Mouse (Mus musculus) liver, embryonic 12.5 days (tissue): ENCODE data around the gene Nes. TPM values are rescaled to one million over a fixed set of nuclear protein-coding genes. Genes with fewer than 3 reads are reported as not detected.

Experiments used
- ATAC-seq: fragments of 200-750 bp; cut with Nextera tagmentation; 2 replicates; pipeline ENCODE4 v1.8.0; 2017; ENCODE audit warnings: moderate number of reproducible peaks, mild to moderate bottlenecking, moderate library complexity
- H3K27ac ChIP-seq: fragments of 300-500 bp; sonication (generic); 2 replicates; pipeline ENCODE4 v1.5.1; 2016; ENCODE audit warnings: mild to moderate bottlenecking
- H3K27me3 ChIP-seq: fragments of 300-500 bp; sonication (generic); replicated peaks from 2 replicates; pipeline ENCODE4 v1.6.1; 2016; ENCODE audit warnings: mild to moderate bottlenecking, moderate library complexity
- H3K36me3 ChIP-seq: fragments of 300-500 bp; sonication (generic); 2 replicates; pipeline ENCODE4 v1.6.1; 2016; ENCODE audit warnings: mild to moderate bottlenecking, moderate library complexity
- H3K4me1 ChIP-seq: fragments of 300-500 bp; sonication (generic); 2 replicates; pipeline ENCODE4 v1.6.1; 2016
- H3K4me2 ChIP-seq: fragments of 300-500 bp; sonication (generic); 2 replicates; pipeline ENCODE4 v1.6.1; 2016; ENCODE audit warnings: mild to moderate bottlenecking, moderate library complexity
- H3K4me3 ChIP-seq: fragments of 300-500 bp; sonication (generic); 2 replicates; pipeline ENCODE4 v1.5.1; 2016; ENCODE audit warnings: mild to moderate bottlenecking, moderate library complexity
- H3K9ac ChIP-seq: fragments of 300-500 bp; sonication (generic); 2 replicates; pipeline ENCODE4 v1.6.1; 2016; ENCODE audit warnings: mild to moderate bottlenecking, moderate library complexity
- H3K9me3 ChIP-seq: fragments of 300-500 bp; sonication (generic); replicated peaks from 2 replicates; pipeline ENCODE4 v1.6.1; 2016; ENCODE audit warnings: mild to moderate bottlenecking, moderate library complexity
- WGBS: fragments of 180-500 bp; shearing (Covaris S2); methylation state at CpG from one replicate; pipeline ENCODE4 v1.1.7; 2016; ENCODE audit not compliant: insufficient replicate concordance; 5-methylcytosine and 5-hydroxymethylcytosine counted together
- polyA plus RNA-seq: library from polyadenylated mRNA; unstranded; fragments of >200 nt; fragmentation: Nextera tagmentation; extraction: Ambion mirVana; gene quantifications from 2 replicates; pipeline ENCODE4 v1.2.1, GENCODE M21; 2016

Nes gene
- polyA plus RNA-seq, 1 experiment from 2014 or later: 7.2 TPM

GRCm38 (mm10) chr3:88002291-88002976 is 31.6 kb downstream of the Nes start:
- Histone ChIP-seq H3K9ac (no peak overlapping the region), H3K27ac (no peak overlapping the region), H3K27me3 (peaks cover 92% of the 10 kb centered on the region), H3K4me3 (no peak overlapping the region), H3K4me1 (peaks cover 8% of the 10 kb centered on the region; the same call in 1 of the 2 replicates), H3K36me3 (no peaks in the 10 kb centered on the region), H3K4me2 (no peak overlapping the region), H3K9me3 (peaks cover 4% of the 10 kb centered on the region)
- ATAC-seq: no peak
- WGBS: 9% methylated on average over 17 of the region's 17 CpGs

- Histone ChIP-seq H3K36me3 (no peaks in the 10 kb centered on the region), H3K27me3 (peaks cover 71% of the 10 kb centered on the region), H3K9ac (no peak overlapping the region), H3K4me3 (no peak overlapping the region), H3K9me3 (peaks cover 4% of the 10 kb centered on the region), H3K4me1 (no peaks in the 10 kb centered on the region), H3K27ac (no peak overlapping the region), H3K4me2 (no peak overlapping the region)
- 60% methylated on average over 18 of the region's 18 CpGs for WGBS
- ATAC-seq: no peak
These were observed 35.2 kb downstream of the Nes start for GRCm38 (mm10) chr3:88005822-88006786.

GRCm38 (mm10) chr3:88010634-88011265 is 39.9 kb downstream of the Nes start:
- no peak overlapping the region for H3K27ac ChIP-seq
- H3K4me3 ChIP-seq: no peak overlapping the region
- WGBS: 4% methylated on average over 6 of the region's 6 CpGs
- no peak for ATAC-seq
- H3K9ac ChIP-seq: no peak overlapping the region
- H3K27me3 ChIP-seq: peaks cover 37% of the 10 kb centered on the region
- H3K4me2 ChIP-seq: no peak overlapping the region
- H3K36me3 ChIP-seq: no peaks in the 10 kb centered on the region
- H3K9me3 ChIP-seq: peaks cover 4% of the 10 kb centered on the region
- H3K4me1 ChIP-seq: no peaks in the 10 kb centered on the region

- Histone ChIP-seq H3K36me3 (no peaks in the 10 kb centered on the region), H3K9me3 (no peaks in the 10 kb centered on the region), H3K4me2 (peak overlapping the region; percentile 93), H3K27me3 (peaks cover 88% of the 10 kb centered on the region), H3K9ac (peak overlapping the region; percentile 35; the same call in 1 of the 2 replicates), H3K4me1 (peaks cover 19% of the 10 kb centered on the region), H3K27ac (no peak overlapping the region), H3K4me3 (peak overlapping the region; percentile 61)
- peak; percentile 86 for ATAC-seq
- 2% methylated on average over 54 of the region's 66 CpGs for WGBS
These were observed 51.7 kb downstream of the Nes start for GRCm38 (mm10) chr3:88022322-88023191.

- peak overlapping the region; percentile 35; the same call in 1 of the 2 replicates for H3K9ac ChIP-seq
- ATAC-seq: peak; percentile 42
- WGBS: 2% methylated on average over 81 of the region's 81 CpGs
These were observed 52.6 kb downstream of the Nes start for GRCm38 (mm10) chr3:88023192-88024074.

GRCm38 (mm10) chr3:88026823-88027222 is 55.9 kb downstream of the Nes start:
- Histone ChIP-seq H3K4me2 (no peak overlapping the region), H3K36me3 (no peaks in the 10 kb centered on the region), H3K4me1 (peaks cover 19% of the 10 kb centered on the region), H3K9ac (no peak overlapping the region), H3K9me3 (peaks cover 7% of the 10 kb centered on the region; the same call in 1 of the 2 replicates), H3K27ac (no peak overlapping the region), H3K4me3 (no peak overlapping the region), H3K27me3 (peaks cover 95% of the 10 kb centered on the region)
- no peak for ATAC-seq
- 50% methylated on average over 7 of the region's 7 CpGs for WGBS

More at GRCm38 (mm10) chr3:88023192-88024074, 52.6 kb downstream of the Nes start:
- Histone ChIP-seq H3K36me3 (no peaks in the 10 kb centered on the region), H3K4me2 (peak overlapping the region; percentile 93), H3K9me3 (peaks cover 7% of the 10 kb centered on the region; the same call in 1 of the 2 replicates), H3K27ac (no peak overlapping the region), H3K27me3 (peaks cover 91% of the 10 kb centered on the region), H3K4me1 (peaks cover 19% of the 10 kb centered on the region), H3K4me3 (peak overlapping the region; percentile 61)

- Histone ChIP-seq H3K27me3 (peaks cover 95% of the 10 kb centered on the region), H3K4me3 (no peak within 1 kb of the TSS), H3K4me2 (no peak within 1 kb of the TSS), H3K4me1 (peaks cover 15% of the 10 kb centered on the region), H3K9ac (no peak within 1 kb of the TSS), H3K36me3 (no peaks in the 10 kb centered on the region), H3K27ac (no peak within 1 kb of the TSS), H3K9me3 (peaks cover 7% of the 10 kb centered on the region; the same call in 1 of the 2 replicates)
- WGBS: 49% methylated on average over 5 of the region's 5 CpGs
- ATAC-seq: no peak
These were observed 56.7 kb downstream of the Nes start, which contains the start of gene Hapln2 for GRCm38 (mm10) chr3:88027434-88028186. Hapln2 (minus strand) TSS chr3:88027583.

Other genes starting within 250 kb of the Nes start
- gene Lrrc71, start 222.5 kb upstream of the Nes start, polyA plus RNA-seq: 0.13 and 0.29 TPM in 2 replicates
- 0.31 and 0.59 TPM in 2 replicates for gene Ntrk1, start 175.9 kb upstream of the Nes start, polyA plus RNA-seq
- gene Insrr, start 174.1 kb upstream of the Nes start, polyA plus RNA-seq: 0.05 TPM in 1 of 2 replicates, not detected in the other
- gene Pear1, start 146.8 kb upstream of the Nes start, polyA plus RNA-seq: 9.4 and 10.2 TPM in 2 replicates
- gene Sh2d2a, start 124.3 kb upstream of the Nes start, polyA plus RNA-seq: 0.04 and 0.11 TPM in 2 replicates
- 8.7 and 8.9 TPM in 2 replicates for gene Prcc, start 85.5 kb upstream of the Nes start, polyA plus RNA-seq
- 393 and 400 TPM in 2 replicates for gene Hdgf, start 64.8 kb upstream of the Nes start, polyA plus RNA-seq
- gene Mrpl24, start 51.6 kb upstream of the Nes start, polyA plus RNA-seq: 57.0 and 57.3 TPM in 2 replicates
- gene Isg20l2, start 40.8 kb upstream of the Nes start, polyA plus RNA-seq: 51.9 and 52.2 TPM in 2 replicates
- 11.1 and 11.4 TPM in 2 replicates for gene Rrnad1, start 40.4 kb upstream of the Nes start, polyA plus RNA-seq
- 3.9 and 6.5 TPM in 2 replicates for gene Crabp2, start 22.4 kb upstream of the Nes start, polyA plus RNA-seq
- gene Bcan, start 29.2 kb downstream of the Nes start, polyA plus RNA-seq: not detected in 2 replicates
- gene Hapln2, start 56.5 kb downstream of the Nes start, polyA plus RNA-seq: not detected in 2 replicates
- gene Gpatch4, start 72.0 kb downstream of the Nes start, polyA plus RNA-seq: 41.4 and 44.0 TPM in 2 replicates
- 72.1 TPM in 2 replicates for gene Naxe, start 87.4 kb downstream of the Nes start, polyA plus RNA-seq
- gene Ttc24, start 107.2 kb downstream of the Nes start, polyA plus RNA-seq: not detected in 2 replicates
- 11.2 and 11.8 TPM in 2 replicates for gene Iqgap3, start 110.9 kb downstream of the Nes start, polyA plus RNA-seq
- 12.1 and 13.6 TPM in 2 replicates for gene Mef2d, start 171.3 kb downstream of the Nes start, polyA plus RNA-seq